Mouse (Mus musculus): ENCODE data around the gene Miip.

Miip gene

GRCm38 (mm10) chr4:147868450-147869031 is at the start of gene Miip, which contains the start of gene Fv1:
Gene Miip (minus strand): TSS chr4:147868816.
Gene Fv1 (plus strand): TSS chr4:147868979.
- peak; percentile 96 to 99 for DNase-seq

GRCm38 (mm10) chr4:147909486-147909885 is 40.9 kb upstream of the Miip start:
- DNase-seq = no peak

DNA sequence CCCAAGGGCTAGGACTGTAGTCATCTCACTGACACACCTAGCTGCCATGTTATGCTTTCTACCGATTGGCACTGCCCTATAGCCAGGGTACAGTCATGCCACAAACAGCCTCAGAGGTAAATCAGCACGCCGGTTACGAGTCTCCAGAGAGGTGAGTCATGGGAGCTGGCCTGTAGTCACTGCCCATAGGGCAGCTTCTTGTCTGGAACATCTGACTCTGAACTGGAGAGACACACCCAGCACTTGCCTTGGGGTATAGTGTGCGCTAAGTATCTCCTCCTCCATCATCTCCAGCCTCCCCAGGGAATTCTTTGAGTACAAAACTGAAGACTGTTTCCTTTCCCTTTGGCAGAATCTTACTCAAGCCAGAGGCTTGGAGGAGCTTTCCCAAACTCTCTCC is 37.6 kb upstream of the Miip start:
- no peak for DNase-seq

GRCm38 (mm10) chr4:147905090-147905659 is 36.6 kb upstream of the Miip start:
- DNase-seq = no peak

GRCm38 (mm10) chr4:147904313-147905089 is 35.9 kb upstream of the Miip start, which contains the start of gene Mfn2:
Gene Mfn2 (minus strand): TSS chr4:147904704.
- peak; percentile 92 to 93 for DNase-seq

DNA sequence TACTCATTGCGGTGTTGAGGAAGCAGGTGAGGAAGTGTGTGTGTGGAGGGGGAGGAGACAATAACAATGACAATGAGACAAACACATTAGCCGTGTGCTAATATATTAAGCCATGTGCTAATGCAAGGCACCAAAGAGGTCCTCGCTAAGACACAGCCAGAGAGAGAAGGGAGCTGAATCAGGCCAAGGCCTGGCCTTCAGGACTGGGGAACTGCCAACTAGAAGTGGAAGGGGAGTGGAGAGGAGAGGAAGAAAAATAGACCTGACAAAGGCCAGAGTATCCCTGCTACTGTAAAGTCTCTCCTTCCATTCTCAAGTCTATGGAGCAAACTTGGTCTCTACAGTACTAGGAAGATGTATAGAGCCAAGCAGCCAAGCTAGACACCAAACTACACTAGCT is 35.0 kb upstream of the Miip start:
- no peak for DNase-seq

DNA sequence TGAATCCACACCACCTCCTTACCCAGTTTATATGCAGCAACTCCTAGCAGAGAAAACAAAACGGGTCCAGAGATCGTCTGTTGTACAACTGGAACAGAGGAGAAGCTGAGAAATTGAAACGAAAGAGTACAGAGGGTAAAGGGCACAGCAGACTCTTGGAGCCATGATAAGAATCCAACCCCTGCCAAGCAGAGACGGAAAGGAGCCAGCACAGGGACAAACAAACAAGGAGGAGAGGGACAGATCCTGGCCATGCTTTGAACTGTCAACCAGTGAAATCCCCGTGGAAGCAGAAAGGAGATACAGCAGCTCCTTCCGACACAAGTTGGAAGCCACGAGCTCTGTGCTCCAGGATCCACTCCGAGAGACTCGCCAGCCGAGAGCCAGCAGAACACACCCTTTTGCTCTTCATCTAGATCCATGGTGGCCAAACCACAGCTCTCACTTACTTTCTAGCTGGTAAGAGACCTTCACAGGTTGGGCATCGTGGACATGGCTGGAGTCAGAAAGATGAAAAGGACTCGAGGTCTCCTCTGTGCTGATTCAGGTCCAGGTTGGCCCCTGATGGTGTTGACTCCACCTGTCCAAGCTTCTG is 34.4 kb upstream of the Miip start:
- peak; percentile 49 to 53 for DNase-seq

GRCm38 (mm10) chr4:147900452-147900851 is 31.8 kb upstream of the Miip start:
- DNase-seq = peak in 1 of 2 experiments; percentile 48

- no peak for DNase-seq
Measured at GRCm38 (mm10) chr4:147897348-147897747, 28.7 kb upstream of the Miip start.

DNA sequence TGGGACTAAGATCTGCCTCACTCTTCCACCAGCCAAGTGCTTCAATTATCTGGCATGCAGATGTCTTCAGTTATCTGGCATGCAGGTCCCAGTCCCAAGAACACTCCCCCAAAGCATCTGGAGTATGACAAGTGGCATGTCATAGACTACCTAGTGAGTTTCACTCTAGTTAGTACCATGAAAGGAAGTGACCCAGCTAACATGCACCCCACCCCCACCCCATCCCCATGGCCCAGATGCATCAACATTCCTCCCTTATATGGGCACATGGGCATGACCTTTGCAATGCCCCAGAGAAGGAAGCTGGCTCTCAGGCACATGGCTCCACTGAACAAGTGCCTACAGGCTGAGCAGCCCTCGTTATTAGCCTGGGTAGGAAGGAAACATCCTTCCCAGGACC is 27.8 kb upstream of the Miip start:
- no peak for DNase-seq

GRCm38 (mm10) chr4:147895815-147896330 is 27.3 kb upstream of the Miip start:
- peak in 1 of 2 experiments; percentile 24 for DNase-seq

DNA sequence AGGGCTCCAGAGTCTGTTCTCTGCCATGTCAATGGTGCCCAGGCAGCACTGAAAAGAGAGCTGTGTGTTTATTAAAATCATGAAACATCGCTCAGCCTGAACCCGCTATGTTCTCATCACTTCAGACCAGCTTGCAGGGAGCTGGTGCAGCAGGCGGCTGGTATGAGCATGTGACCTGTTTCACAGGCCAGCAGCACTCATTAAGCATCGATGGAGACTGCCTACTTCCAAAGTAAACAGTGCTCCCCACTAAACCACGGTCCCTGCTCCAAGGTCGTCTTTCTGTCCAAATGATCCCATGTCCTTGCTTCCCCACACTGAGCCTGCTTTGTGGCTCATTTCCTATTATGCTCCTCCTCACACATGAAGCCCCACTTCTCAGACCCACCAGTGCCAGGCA is 21.7 kb upstream of the Miip start:
- DNase-seq = no peak

- no peak for DNase-seq
Measured at GRCm38 (mm10) chr4:147888237-147888636, 19.6 kb upstream of the Miip start.

DNA sequence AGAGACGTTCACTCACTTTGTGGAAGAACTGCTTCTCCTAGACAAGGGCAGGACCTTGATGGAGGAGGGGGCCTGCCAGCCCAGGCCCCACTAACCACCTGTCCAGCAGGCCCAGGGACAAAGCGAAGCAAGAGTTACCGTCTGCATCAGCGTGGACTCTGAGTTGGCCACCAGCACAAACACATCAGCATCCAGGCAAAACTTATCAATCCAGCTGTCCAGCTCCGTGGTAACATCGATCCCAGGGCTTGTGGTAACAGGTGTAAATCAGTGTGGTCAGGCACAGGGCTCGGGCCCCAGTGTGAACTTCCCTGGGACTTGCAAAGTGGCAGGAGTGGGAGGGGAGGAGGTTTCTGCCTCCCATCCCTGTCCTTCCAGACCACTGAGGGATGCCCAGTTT is 18.7 kb upstream of the Miip start:
- no peak for DNase-seq

DNA sequence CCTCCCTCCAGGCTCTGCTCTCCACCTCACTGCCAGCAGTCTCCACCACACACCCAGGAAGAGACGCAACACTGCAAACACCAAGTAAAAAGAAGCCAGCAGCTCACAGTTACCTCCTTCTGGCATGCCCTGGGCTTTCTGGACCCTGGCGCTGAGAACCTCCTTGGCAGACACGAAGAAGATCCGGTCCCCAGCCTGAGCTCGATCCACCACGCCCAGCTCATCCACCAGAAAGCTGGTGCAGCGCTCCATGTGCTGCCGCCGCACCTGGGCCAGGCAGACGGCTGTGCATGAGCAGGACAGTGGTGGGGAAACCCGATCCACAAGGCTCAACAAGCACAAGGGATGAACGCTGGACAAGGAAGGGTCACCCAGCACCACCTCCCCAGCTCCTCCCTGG is 17.5 kb upstream of the Miip start:
- DNase-seq = no peak

GRCm38 (mm10) chr4:147884138-147884537 is 15.5 kb upstream of the Miip start:
- DNase-seq = no peak

DNA sequence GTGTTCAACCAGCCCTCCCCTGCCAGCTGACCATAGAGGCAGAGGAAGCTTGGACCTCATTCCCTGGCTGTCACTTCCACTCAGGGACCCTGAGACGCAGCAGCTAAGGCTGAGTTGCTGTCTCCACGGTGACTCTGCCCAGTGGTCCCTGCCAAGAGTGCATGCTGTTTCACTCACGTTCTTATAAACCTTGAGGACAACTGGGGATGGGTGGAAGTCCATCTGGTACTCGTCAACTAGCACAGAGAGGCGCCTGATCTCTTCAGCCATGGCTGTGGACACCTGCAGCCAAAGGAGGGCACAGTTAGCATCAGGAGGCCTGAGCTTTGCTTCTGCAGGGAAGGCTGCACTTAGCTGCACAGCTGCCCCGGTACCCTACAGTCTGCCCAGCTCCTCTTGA is 14.4 kb upstream of the Miip start:
- no peak for DNase-seq

DNA sequence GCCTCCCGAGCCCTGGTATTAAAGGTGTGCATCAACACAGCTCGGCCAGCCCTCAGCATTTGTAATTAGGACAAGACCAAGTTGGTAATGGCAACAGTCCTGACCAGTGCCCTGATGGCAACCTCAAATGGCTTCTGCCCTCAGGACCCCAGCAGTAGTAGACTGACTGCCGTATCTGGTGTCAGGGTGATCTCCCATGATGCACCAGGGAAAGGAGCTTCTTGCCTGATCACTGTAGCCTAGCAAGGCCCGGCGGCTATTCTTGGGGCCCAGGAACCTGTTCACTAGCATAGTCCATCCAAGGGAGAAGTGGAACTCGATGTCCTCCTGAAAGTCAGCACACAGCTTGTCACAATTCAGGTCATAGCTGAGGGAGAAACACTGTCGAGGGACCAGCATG is 13.2 kb upstream of the Miip start:
- no peak for DNase-seq

DNA sequence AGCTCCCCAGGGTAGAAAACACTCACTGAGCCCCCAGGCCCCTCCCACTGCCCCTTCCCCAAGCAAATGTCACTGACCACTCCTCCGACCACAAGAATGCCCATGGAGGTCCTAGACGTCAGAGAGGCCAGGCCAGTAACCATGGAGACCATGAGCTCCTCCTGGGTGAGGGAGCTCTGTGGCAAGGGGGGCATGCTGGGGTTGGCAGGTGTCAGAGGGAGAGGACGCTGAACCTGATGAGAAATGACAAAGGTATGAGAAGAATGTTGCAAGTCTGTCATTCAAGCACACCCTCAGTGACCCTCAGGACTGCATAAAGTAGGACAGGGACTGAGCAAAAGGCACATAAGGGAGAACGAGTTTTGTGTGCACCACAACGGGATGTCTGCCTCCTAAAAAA is 11.2 kb upstream of the Miip start:
- no peak for DNase-seq

GRCm38 (mm10) chr4:147879456-147879855 is 10.8 kb upstream of the Miip start:
- no peak for DNase-seq

- DNase-seq = no peak
Measured at GRCm38 (mm10) chr4:147878537-147878936, 9.9 kb upstream of the Miip start.

DNA sequence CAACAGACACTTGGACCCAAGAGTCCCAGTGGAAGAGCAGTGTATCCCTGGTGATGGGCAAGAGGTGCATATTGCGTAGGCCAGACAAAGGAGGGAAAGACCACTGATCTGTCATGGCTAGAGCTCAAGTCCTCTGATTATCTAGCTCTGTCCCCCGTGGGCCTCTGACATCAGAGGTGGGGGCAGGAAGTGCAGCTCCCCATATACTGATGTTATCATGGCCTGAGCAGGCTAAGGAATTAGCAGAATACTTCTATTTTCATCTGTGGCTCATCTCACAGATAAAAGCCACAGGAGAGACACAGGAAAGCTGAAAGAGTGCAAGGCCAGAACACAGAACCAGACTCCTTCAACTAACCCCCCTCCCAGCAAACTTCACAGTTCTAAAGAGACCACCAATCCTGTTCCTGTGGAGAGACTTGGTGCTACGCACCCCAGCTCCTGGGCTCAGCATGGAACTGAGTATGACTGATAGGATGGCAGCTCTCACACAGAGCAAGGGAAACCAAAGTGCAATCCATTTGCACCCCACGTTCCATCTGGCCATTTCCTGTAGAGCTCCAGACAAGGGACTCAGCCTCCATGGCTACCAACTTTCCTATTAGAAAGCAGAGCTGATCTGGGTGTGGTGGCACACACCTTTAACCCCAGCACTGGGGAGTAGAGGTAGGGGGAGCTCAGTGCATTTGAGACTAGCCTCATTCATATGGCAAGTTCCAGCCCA is 7.4 kb upstream of the Miip start:
- DNase-seq = no peak

DNA sequence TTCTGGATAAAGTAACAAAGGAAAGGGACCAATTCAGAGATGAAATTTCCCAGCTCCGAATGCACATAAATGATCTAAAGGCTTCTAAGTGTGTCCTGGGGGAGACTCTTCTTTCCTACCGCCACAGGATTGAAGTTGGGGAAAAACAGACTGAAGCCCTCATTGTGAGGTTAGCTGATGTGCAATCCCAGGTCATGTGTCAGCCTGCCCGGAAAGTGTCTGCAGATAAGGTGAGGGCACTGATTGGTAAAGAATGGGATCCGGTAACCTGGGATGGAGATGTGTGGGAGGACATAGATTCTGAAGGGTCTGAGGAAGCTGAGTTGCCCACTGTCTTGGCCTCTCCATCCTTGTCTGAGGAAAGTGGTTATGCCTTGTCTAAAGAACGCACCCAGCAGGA is 622 bp upstream of the Miip start:
- no peak for DNase-seq

Data from kidney, postnatal 36 days (tissue).